Mouse (Mus musculus) CD4-positive, CD25-positive, alpha-beta regulatory T cell, adult 2 months (primary cell): Measurements from ENCODE around the gene Ndufv2.
"Not testable (repeated sequence)": the region's sequence is repeated elsewhere in the genome, so short reads cannot be mapped to it uniquely, and the experiment has no call there.

Source experiments
- DNase-seq: peaks from one replicate; pipeline ENCODE4 v3.0.0-alpha.2; 2012; ENCODE audit warnings: low read depth, low spot score

The Ndufv2 gene

DNA sequence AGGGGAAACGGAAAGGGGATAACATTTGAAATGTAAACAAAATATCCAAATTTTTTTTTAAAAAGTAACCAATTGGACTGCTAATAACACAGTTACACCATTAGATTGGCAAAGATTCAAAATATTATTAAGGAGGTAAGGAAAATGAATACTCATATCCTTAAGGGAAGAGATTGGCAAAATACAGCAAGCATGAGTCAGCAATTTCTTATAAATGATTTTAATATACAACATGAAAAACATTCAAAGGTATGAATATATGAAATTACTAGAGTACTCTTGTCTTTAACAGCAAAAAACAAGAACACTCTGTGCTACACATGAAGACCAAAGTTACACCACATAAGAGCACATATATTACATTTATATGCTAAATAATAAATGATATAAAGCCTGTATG lies 16.3 kb downstream of the Ndufv2 start:
- DNase-seq: no peak

DNA sequence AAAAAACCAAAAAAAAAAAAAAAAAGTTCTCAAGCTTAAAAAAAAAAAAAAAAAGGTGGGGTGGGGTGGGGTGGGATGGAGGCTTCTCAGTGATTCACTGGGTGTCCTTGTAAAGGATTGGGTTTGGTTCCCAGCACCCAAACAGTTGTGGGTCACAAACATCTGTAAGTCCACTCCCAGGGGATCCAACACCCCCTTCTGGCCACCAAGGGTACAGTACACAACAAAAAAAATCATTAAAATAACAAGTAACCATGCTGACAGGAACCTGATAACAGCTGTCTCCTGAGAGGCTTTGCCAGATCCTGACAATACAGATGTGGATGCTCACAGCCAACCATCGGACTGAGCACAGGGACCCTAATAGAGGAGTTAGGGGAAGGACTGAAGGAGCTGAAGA lies 16.9 kb downstream of the Ndufv2 start:
- DNase-seq: no peak

DNA sequence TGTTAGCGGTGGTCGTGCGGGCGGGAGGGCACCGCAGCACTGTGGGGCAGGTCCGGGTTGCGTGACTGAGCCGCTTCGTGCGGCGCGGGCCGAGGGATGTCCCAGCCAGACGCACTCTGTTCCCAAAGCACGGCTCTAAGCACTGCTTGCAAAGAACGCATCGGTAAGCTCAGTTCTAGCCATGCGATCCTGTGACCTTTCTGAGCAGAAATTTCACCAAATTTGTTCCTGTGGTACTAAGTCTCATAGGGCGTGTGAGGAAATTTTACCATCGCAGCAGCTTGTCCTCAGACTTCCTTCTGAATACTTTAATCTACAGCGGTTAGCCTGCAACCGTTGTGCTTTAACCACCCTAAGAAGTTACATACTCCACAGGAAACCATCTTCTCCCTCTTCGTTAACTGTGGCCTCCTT lies 23.9 kb downstream of the Ndufv2 start:
- DNase-seq: no peak

DNA sequence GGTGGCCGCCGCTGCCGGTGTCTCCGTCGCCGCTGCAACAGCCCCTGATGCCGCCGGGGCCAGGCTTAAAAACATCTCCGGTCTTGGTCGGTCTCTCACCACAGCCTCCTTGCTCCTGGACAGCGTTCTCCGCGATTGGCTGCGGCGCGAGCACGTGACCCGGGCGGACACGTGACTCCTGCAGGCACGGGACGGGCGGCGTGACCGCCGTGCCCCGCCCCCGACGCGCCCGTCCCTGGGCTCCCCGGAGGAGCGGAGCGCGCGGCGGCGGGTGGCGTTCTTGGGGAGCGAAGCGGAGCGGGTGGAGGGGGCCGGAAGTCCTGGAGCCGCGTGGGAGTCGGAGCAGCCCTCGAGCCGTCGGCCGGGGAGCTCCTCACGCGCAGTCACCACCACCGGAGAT lies 24.4 kb downstream of the Ndufv2 start, which contains the start of gene Ankrd12:
Ankrd12 (minus strand) TSS at position 156 of the 400 bp plus-strand sequence.
- peak; percentile 98 for DNase-seq

DNA sequence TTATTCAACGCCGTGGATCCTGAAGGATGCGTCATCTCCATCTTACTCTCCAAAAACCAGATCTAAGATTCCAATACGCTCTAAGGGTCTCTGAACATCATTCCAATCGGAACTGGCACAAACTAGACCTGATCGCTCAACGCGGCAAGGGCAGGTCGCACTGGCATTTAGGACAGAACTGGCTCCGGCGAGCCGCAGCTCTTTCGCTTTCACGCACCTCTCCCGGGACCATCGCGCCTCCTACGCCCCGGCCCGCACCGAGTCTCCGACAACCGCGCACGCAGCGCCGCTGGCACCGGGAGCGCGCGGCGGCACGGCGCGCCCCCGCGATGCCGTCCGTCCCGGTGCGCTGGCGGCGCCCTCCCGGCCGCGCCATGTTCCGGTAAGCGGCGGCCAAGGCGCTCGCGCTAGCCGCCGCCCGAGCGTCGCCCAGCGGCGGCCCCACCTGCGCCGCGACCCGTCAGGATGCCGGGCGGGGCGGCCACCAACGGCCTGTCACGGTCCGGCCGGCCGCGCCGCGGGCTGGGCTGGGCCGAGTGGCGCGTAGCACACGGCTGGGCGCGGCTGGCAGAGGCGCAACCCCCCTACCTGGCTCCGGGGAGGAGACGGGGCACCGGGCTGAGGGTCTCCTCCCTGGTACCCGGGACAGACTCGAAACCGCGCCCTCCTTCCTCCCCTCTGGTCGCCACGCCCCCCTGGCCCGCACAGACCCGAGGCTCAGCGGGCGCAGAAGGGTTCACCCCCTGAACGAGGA lies 25.0 kb downstream of the Ndufv2 start:
- peak; percentile 70 for DNase-seq

DNA sequence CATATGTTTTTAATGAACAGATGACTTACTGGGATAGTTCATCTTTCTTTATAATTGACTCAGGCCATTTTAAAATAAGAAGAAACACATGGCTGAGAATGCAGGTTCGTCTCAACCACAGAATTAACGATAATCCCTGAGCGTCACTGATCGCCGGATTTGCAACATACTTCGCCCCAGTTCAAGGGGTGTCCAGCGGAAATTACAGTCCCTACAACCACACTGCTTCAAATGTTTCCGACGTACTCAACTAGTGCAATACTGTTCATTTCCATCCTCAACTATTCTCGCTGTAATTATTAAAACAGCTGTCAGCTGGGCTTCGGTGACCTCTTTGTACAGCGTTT lies 25.6 kb downstream of the Ndufv2 start:
- peak; percentile 58 for DNase-seq

DNA sequence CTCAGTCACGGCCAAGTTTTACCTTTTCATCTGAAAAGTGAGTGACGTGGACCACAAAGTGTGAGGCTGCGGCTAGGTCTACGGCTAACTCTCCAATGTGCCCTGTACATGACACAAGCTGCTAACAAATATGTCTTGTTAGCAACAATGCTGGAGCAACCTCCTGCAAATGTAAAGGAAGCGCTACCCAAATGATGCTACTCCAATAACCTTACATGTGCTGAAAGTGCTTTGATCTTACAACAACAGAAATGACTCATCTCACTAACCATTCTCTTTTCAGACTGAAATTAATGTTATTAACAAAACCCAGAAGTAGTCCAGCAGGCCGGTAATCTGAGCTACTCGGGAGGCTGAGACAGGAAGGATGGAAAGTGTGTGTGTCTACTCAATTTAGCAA lies 27.4 kb downstream of the Ndufv2 start:
- peak; percentile 68 for DNase-seq

DNA sequence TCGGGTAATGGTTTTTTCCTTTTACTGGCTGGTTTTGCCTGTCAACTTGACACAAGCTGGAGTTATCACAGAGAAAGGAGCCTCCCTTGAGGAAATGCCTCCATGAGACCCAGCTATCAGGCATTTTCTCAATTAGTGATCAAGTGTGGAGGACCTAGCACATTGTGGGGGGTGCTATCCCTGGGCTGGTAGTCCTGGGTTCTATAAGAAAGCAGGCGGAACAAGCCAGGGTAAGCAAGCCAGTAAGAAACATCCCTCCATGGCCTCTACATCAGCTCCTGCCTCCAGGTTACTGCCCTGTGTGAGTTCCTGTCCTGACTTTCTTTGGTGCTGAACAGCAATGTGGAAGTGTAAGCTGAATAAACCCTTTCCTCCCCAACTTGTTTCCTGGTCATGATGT lies 32.3 kb downstream of the Ndufv2 start:
- DNase-seq: not testable (repeated sequence)

DNA sequence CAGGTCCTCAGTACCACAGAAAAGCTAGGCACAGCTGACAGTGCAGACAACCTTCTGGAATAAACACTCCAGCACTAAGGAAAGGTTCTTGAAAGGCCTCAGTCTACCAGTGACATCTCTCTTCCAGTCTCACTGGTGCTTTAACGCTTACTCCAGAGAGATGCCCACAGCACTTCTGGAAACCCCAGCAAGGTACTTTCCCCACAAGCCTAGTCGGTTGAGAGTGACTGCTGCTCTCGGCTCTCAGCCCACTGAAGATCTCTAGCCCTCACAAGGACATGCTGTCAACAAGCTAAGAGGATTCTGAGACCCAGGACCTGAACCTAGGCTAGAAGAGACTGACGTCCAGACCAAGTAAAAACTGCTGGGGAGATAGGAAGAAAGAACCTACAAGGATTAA lies 36.2 kb downstream of the Ndufv2 start:
- DNase-seq: peak; percentile 58

DNA sequence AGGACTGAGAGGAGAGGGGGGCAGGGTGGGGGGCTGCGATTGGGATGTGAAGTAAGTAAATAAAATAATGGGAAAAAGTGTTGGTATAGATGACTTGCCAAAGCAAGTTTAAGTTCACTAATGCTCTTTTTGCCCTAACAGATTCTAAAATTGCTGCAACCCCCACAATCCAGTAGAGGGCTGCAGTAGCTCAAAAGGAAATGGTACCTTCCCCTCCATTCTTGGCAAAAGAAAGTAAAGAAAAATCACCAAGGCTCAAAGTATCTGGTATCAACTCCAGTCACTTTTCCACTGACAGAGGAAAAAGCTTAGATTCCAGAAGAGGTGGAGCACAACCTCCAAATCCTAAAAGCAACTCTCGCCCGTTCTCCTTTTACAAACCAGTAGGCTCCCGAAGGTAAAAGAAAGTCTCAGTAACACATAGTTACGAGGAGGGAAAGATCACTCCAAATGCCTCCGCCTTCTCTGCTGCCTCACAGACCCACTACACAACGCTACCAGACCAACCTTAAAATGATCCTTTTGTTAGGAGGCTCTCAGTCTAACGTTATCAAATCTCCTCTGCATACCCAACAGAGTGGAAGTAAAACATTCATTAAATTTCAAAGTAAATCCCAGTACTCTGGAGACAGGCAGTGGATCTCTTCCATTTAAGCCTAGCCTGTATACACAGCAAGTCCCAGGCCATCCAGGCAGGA lies 40.0 kb downstream of the Ndufv2 start:
- DNase-seq: peak; percentile 50

DNA sequence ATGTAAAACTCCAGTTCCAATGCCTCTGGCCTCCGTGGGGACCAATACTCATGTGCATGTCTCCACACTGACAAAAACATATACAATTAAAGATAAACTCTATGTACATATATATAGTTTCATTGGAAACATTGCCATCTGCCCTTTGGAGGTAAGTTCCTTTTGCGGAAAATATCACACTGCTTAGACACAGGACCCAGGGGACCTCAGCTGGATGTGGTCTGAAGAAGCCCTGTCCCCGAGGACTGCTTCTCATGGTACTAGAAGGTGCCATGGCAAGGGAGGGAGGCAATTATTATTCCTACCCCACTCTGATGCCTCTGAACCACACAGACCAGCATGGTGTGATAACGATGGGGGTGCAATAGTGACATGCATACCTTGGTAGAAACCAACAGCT lies 43.2 kb downstream of the Ndufv2 start:
- DNase-seq: no peak

DNA sequence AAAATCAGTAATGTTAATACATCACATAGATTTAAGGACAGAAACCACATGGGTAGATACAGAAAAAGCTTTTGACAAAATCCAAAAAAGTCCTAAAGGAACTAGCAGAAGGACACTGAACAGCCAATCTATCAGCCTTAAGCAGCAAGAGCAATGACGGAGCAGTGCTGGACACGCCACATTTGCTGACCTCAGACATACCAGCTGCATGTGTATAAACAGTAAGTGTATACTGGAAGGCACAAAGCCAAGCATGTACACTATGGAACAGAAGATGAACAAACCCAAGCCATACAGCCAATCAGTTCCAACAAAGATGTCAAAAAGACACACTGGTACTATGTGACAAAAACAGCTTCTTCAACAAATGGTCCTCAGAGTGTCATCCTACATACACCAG lies 44.2 kb downstream of the Ndufv2 start:
- DNase-seq: no peak

DNA sequence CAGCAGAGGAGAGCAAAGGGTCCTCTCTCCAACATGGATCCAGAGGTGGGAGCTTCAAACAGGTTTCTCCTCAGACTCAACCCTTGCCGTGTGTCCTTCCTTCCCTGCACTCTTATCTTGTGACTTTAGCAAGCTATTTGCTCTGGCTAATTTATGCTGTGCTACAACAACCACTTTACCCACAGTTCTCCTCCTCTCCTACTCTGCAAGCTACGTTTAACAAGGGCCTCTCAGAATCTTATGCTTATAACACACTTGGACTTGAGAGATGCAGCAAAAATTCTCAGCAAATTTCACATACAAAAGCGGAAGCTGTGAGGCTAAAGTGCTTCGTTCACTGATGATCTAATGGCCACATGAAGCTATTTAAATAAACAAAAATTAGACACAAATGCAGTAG lies 48.0 kb downstream of the Ndufv2 start:
- no peak for DNase-seq

DNA sequence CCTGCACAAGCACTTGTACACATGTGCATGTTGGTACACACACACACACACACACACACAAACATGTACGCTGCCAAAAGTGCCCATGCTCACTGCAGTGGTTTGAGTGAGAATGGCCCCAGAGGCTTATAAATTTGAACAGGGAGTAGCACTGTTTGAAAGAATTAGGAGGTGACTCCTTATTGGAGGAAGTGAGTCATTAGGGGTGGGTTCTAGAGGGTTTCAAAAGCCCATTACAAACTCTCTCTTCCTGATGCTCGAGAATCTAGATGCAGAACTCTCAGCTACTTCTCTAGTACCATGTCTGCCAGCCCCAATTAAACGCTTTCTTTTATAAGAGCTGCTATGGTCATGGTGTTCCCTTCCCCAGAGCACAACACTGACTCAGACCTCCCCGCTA lies 52.6 kb downstream of the Ndufv2 start:
- no peak for DNase-seq

DNA sequence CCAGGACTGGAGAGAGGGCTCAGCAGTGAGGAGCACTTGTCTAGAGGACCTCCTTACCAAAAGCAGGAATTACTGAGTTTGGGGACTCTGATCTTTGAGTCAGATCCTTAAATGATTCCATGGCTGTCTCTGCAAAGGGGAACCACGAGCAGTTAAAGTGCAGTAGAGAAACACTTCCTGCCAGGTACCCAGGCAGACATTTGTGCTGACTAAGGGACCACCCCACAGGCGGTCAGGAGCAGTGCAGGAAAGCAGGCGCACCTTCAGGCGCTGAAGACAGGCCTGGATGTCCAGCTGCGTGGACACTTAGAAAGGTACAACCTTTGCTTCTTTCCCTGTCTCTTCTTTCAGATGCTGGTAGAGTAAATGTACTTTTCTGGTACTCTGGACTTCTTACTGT lies 53.2 kb downstream of the Ndufv2 start:
- DNase-seq: no peak

DNA sequence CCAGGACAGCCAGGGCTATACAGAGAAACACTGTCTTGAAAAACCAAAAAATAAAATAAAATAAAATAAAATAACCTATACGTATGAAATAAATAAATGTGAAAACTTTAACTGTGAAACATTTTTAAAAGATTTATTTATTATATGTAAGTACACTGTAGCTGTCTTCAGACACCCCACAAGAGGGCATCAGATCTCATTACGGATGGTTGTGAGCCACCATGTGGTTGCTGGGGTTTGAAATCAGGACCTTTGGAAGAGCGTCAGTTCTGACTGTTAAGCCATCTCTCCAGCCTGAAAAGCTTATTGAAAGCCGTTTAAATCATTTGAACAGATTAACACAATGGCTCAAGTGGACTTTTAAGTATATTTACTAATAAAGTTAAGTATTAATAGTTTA lies 57.7 kb downstream of the Ndufv2 start:
- not testable (repeated sequence) for DNase-seq

DNA sequence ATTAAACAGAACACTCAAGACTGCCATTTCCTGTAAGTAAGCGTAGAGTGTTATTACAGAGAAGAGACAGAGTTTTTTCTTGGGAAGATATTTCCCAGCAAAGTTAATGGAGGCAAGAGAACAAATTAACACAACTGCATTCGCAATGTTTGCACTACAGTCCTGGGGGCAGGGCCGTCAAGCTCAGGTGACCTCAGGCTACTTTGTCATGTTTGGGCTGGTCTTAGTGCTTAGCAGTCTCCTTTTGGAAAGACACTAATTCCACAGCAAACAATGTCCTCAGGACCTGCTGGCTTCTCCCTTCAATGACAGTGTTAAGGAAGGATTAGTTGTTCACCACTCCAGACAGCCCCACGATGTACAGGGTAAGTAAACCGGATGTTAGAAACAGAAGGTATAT lies 60.3 kb downstream of the Ndufv2 start:
- DNase-seq: no peak

DNA sequence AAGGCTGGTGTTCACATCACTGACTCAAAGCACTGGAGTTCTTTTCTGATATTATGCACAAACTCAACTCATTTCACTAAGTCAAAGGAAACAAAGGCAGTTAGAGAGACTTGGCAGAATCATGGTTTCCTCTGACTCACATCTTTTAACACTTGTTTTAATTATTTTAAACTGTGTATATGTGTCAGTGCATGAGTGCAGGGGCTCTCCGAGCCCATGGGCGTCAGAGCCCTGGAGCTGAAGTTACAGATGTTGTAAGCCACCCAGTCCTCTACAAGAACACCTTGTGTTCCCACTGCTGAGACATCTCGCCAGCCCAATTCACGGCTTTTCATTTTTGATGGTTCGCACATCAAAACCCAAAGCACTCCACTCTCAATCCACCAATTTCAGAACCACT lies 68.1 kb downstream of the Ndufv2 start:
- no peak for DNase-seq

DNA sequence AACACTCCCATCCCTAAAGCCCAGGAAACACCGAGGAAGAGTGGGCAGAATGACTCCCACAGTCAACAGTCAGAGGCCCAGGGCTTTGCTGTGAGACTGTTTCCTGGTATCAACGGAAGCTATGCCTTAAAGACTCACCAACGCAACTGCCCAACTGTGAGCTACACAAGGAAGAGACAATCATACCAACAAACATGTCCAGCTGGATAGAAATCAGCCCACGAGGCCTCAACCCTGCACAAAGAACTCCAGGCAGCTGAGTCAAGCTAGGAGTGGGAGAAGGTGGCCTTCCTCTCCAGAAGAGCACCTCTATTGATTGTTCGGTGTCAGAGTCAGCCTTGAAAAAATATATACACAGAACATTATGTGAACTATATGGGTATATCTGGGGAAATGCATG lies 69.4 kb downstream of the Ndufv2 start:
- DNase-seq: no peak
